Mouse (Mus musculus) liver, embryonic 14.5 days (tissue): ENCODE data around the gene Pkn1.

Experiments used
- CTCF ChIP-seq: IDR thresholded peaks from 2 replicates; pipeline ENCODE4 v1.5.1; 2016; ENCODE audit warnings: antibody characterized with exemption, low read depth, control low read depth
- EP300 ChIP-seq: IDR thresholded peaks from 2 replicates; pipeline ENCODE4 v1.6.1; 2016; ENCODE audit warnings: antibody characterized with exemption, low read depth

- no peak for TF ChIP-seq EP300
- no peak for TF ChIP-seq CTCF
These were observed 40.2 kb upstream of the Pkn1 start for GRCm38 (mm10) chr8:83738949-83739710.
